Mouse (Mus musculus) myocyte (in vitro differentiated cells): ENCODE results near the gene Smok3c. TPM values are rescaled to one million over a fixed set of nuclear protein-coding genes. Genes with fewer than 3 reads are reported as not detected.

Experiments
- H3K27me3 ChIP-seq: one replicate; pipeline ENCODE4 v1.6.1; 2011; ENCODE audit not compliant: control insufficient read depth, insufficient read depth, insufficient read length
- H3K36me3 ChIP-seq: one replicate; pipeline ENCODE4 v1.6.1; 2011; ENCODE audit not compliant: control insufficient read depth, insufficient read depth
- H3K4me2 ChIP-seq: one replicate; pipeline ENCODE4 v1.6.1; 2011; ENCODE audit warnings: low read depth, control low read depth
- H3K4me3 ChIP-seq: one replicate; pipeline ENCODE4 v1.5.1; 2011; ENCODE audit warnings: mild to moderate bottlenecking, control low read depth, moderate library complexity
- H3K79me2 ChIP-seq: one replicate; pipeline ENCODE4 v1.6.1; 2011; ENCODE audit not compliant: control insufficient read depth, insufficient read depth
- H3ac ChIP-seq: one replicate; pipeline ENCODE4 v1.6.1; 2011; ENCODE audit not compliant: control insufficient read depth, insufficient read length
- CEBPB ChIP-seq: IDR thresholded peaks from 2 replicates; pipeline ENCODE4 v1.6.1; 2011; ENCODE audit warnings: mild to moderate bottlenecking, moderate library complexity; ENCODE audit not compliant: poor library complexity, insufficient read depth, severe bottlenecking
- E2F4 ChIP-seq: IDR thresholded peaks from one replicate; pipeline ENCODE4 v1.6.1; 2011; ENCODE audit warnings: mild to moderate bottlenecking, control low read depth, moderate library complexity; ENCODE audit not compliant: insufficient read depth
- MAX ChIP-seq: IDR thresholded peaks from one replicate; pipeline ENCODE4 v1.6.1; 2011; ENCODE audit warnings: low read depth, mild to moderate bottlenecking, control low read depth
- MYOD1 ChIP-seq, 3 experiments: IDR thresholded peaks; one replicate each; pipeline ENCODE4 v1.6.1; 2011; ENCODE audit warnings: control low read depth in 2 of 3, low read depth in 2 of 3, mild to moderate bottlenecking in 2 of 3, moderate library complexity in 1 of 3; ENCODE audit not compliant: insufficient read length in 2 of 3, control insufficient read depth in 1 of 3
- MYOG ChIP-seq, 3 experiments: IDR thresholded peaks; one replicate each; pipeline ENCODE4 v1.6.1; 2011; ENCODE audit warnings: control low read depth in 2 of 3, low read depth in 2 of 3, mild to moderate bottlenecking in 2 of 3; ENCODE audit not compliant: insufficient read length in 2 of 3, control insufficient read depth in 1 of 3, insufficient read depth in 1 of 3
- POLR2A ChIP-seq: IDR thresholded peaks from one replicate; pipeline ENCODE4 v1.6.1; 2011; ENCODE audit warnings: low read depth, mild to moderate bottlenecking, control low read depth, moderate library complexity; ENCODE audit not compliant: insufficient read length
- POLR2AphosphoS2 ChIP-seq: IDR thresholded peaks from one replicate; pipeline ENCODE4 v1.6.1; 2011; ENCODE audit warnings: low read depth, control low read depth; ENCODE audit not compliant: insufficient read length
- REST ChIP-seq: IDR thresholded peaks from one replicate; pipeline ENCODE4 v1.6.1; 2011; ENCODE audit warnings: mild to moderate bottlenecking, control low read depth, moderate library complexity; ENCODE audit not compliant: insufficient read depth, insufficient read length
- SRF ChIP-seq: IDR thresholded peaks from one replicate; pipeline ENCODE4 v1.6.1; 2011; ENCODE audit warnings: low read depth; ENCODE audit not compliant: control insufficient read depth, insufficient read length
- TCF12 ChIP-seq: IDR thresholded peaks from one replicate; pipeline ENCODE4 v1.6.1; 2011; ENCODE audit warnings: mild to moderate bottlenecking, control low read depth; ENCODE audit not compliant: poor library complexity, insufficient read depth, severe bottlenecking
- TCF3 ChIP-seq: IDR thresholded peaks from one replicate; pipeline ENCODE4 v1.6.1; 2011; ENCODE audit warnings: low read depth, control low read depth; ENCODE audit not compliant: insufficient read length
- USF1 ChIP-seq: IDR thresholded peaks from one replicate; pipeline ENCODE4 v1.6.1; 2011; ENCODE audit warnings: low read depth, mild to moderate bottlenecking, control low read depth, moderate library complexity
- polyA plus RNA-seq: library from polyadenylated mRNA; unstranded; fragments of >200 nt; fragmentation: generic; extraction: Trizol; gene quantifications from one replicate; pipeline ENCODE4 v1.2.1, GENCODE M21; 2012; ENCODE audit warnings: missing spikeins

The Smok3c gene
- polyA plus RNA-seq, 1 experiment, result not detected

DNA sequence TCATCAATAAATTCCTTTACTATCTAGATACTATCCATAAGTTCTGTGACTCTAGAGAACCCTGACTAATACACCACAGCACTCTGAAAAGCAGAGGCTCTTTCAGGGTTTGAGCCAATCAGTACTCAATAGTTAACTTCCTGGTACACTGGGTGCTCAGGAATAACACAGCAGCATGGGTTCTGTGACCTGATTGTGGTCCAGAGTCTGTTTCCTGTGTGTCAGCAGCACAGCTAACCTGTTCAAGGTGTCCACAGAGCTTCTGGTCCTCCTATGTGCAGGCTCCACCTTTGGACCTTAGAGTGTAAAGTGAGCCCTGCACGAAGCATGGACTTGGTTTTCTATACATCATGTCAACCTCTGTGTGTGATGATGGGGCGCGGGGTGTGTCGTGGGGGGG is 20.8 kb downstream of the Smok3c start:
- Histone ChIP-seq H3K27me3 (no peaks in the 10 kb centered on the region), H3K36me3 (no peaks in the 10 kb centered on the region), H3ac (no peak overlapping the region), H3K4me2 (no peak overlapping the region), H3K79me2 (no peaks in the 10 kb centered on the region), H3K4me3 (no peak overlapping the region)
- TF ChIP-seq MAX (no peak), MYOD1 (IDR thresholded peaks at IDR 0.05; ENCODE audit: control insufficient read depth in 1 of 3, insufficient read length in 2 of 3, low read depth in 2 of 3) (no peak), MYOG (IDR thresholded peaks at IDR 0.05; ENCODE audit: control insufficient read depth in 1 of 3, insufficient read depth in 1 of 3, insufficient read length in 2 of 3, low read depth in 2 of 3) (no peak), CEBPB (no peak), USF1 (no peak), POLR2AphosphoS2 (no peak)

DNA sequence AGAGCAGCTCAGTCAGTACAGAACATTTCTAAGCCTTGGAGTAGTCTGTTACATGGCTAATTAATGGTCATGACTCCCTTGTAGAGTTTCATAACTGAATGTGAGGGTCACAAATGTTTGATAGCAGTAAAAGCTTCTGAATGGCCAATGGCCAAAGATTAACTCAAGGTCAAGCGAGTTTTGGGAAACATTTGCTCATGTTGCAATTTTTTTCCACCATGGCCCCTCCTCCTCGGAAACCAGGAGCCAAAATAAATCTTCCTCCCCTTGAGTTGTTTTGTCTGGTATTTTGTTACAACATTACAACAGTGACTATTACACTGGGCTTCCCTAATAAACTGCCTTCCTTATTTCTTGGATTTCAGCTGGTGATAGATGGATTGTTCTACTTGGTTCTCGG is 22.7 kb downstream of the Smok3c start:
- TF ChIP-seq TCF3 (no peak), MYOG (IDR thresholded peaks at IDR 0.05; ENCODE audit: control insufficient read depth in 1 of 3, insufficient read depth in 1 of 3, insufficient read length in 2 of 3, low read depth in 2 of 3) (no peak)
- Histone ChIP-seq H3K79me2 (no peaks in the 10 kb centered on the region), H3K4me3 (no peak overlapping the region), H3K4me2 (no peak overlapping the region), H3ac (no peak overlapping the region), H3K27me3 (peaks cover 1% of the 10 kb centered on the region), H3K36me3 (no peaks in the 10 kb centered on the region)

DNA sequence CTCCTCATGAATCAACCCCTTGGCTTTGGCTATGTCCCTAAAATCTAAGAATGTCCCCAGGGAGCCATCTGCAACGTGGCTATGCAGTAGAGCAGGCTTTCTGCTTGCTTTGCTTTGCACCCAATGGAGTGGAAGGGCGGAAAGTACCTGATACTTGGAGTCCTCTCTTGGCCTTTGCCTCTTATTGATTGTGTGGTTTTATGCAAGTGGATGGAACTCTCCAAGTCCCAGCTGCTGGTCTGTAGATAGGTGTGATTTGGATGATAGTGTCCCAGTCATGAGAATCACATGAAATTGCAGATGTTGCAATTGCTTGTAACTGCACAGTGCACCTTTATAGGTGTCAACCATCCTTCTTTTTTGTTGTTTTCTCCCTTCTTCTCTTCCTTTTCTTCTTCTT is 23.2 kb downstream of the Smok3c start:
- no peaks in the 10 kb centered on the region for H3K36me3 ChIP-seq
- H3K27me3 ChIP-seq, result peaks cover 6% of the 10 kb centered on the region
- no peak overlapping the region for H3ac ChIP-seq
- no peak for TF ChIP-seq SRF
- H3K4me3 ChIP-seq, result no peak overlapping the region
- H3K4me2 ChIP-seq, result no peak overlapping the region
- H3K79me2 ChIP-seq, result no peaks in the 10 kb centered on the region

DNA sequence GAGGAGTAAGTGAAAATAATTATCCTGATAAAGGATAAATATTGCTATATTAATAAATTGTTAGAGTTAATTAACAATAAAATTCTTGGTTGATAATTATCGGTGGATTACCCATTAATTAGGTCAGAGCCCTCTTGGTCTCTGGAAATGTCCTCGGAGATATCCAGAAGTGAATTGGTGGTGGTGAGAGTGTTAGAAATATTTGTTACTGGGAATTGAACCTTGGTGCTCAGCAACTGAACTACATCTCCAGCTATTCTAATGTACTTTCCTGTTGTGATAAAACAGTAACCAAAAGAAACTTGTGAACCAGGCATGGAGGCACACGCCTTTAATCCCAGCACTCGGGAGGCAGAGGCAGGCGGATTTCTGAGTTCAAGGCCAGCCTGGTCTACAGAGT is 27.5 kb downstream of the Smok3c start:
- Histone ChIP-seq H3K79me2 (peaks cover 5% of the 10 kb centered on the region), H3K4me3 (no peak overlapping the region), H3K36me3 (no peaks in the 10 kb centered on the region), H3K27me3 (peaks cover 10% of the 10 kb centered on the region), H3K4me2 (no peak overlapping the region), H3ac (no peak overlapping the region)
- TF ChIP-seq POLR2AphosphoS2 (no peak), SRF (no peak), MYOD1 (IDR thresholded peaks at IDR 0.05; ENCODE audit: control insufficient read depth in 1 of 3, insufficient read length in 2 of 3, low read depth in 2 of 3) (no peak), CEBPB (no peak), REST (no peak), MAX (no peak), POLR2A (no peak), TCF3 (no peak), E2F4 (no peak), USF1 (no peak), TCF12 (no peak), MYOG (IDR thresholded peaks at IDR 0.05; ENCODE audit: control insufficient read depth in 1 of 3, insufficient read depth in 1 of 3, insufficient read length in 2 of 3, low read depth in 2 of 3) (no peak)

GRCm38 (mm10) chr5:138081446-138081845 is 28.5 kb downstream of the Smok3c start:
- TF ChIP-seq MYOG (IDR thresholded peaks at IDR 0.05; ENCODE audit: control insufficient read depth in 1 of 3, insufficient read depth in 1 of 3, insufficient read length in 2 of 3, low read depth in 2 of 3), result no peak
- TF ChIP-seq MYOD1 (IDR thresholded peaks at IDR 0.05; ENCODE audit: control insufficient read depth in 1 of 3, insufficient read length in 2 of 3, low read depth in 2 of 3), result no peak
- no peak for TF ChIP-seq SRF
- TF ChIP-seq REST, result no peak
- TF ChIP-seq MAX, result no peak
- TF ChIP-seq CEBPB, result no peak
- no peak for TF ChIP-seq E2F4
- TF ChIP-seq USF1, result no peak
- TF ChIP-seq TCF12, result no peak

DNA sequence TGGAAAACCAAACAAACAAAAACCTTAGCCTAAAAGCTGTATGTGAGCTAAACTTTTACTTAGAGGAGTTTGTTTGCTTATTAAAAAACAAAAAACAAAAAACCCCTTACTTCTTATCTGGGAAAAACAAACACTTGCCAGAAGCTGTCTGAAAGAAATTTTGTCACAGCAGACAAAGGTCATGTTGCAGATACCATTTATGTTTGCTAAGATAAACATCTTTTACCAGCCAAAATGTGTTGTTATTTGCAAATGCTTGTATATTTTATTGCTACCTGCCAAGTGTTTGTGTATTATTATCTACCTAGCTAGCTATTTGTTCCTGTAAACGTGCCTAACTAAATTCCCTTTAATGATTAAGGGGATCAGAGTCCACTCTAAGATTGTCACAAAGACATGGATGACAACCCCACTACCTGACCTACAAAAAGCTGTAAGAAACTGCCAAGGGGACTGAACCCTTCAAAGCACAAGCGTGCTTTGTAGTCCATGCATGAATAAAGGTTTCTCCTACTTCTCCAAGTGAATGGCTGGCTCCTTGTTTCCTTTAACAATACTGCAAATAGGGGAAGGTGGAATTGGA is 30.4 kb downstream of the Smok3c start:
- no peak overlapping the region for H3K4me3 ChIP-seq
- TF ChIP-seq MAX (no peak), TCF3 (no peak), REST (no peak), CEBPB (no peak), SRF (no peak), MYOG (IDR thresholded peaks at IDR 0.05; ENCODE audit: control insufficient read depth in 1 of 3, insufficient read depth in 1 of 3, insufficient read length in 2 of 3, low read depth in 2 of 3) (no peak), USF1 (no peak), POLR2AphosphoS2 (no peak), MYOD1 (IDR thresholded peaks at IDR 0.05; ENCODE audit: control insufficient read depth in 1 of 3, insufficient read length in 2 of 3, low read depth in 2 of 3) (no peak)
- H3K27me3 ChIP-seq, result peaks cover 10% of the 10 kb centered on the region
- H3K79me2 ChIP-seq, result peaks cover 35% of the 10 kb centered on the region
- no peak overlapping the region for H3ac ChIP-seq
- H3K36me3 ChIP-seq, result no peaks in the 10 kb centered on the region
- H3K4me2 ChIP-seq, result no peak overlapping the region

More at GRCm38 (mm10) chr5:138081446-138081845, 28.5 kb downstream of the Smok3c start:
- Histone ChIP-seq H3K36me3 (no peaks in the 10 kb centered on the region), H3ac (no peak overlapping the region), H3K79me2 (peaks cover 15% of the 10 kb centered on the region), H3K4me2 (no peak overlapping the region), H3K27me3 (peaks cover 10% of the 10 kb centered on the region), H3K4me3 (no peak overlapping the region)
